Mouse (Mus musculus) neural tube, embryonic 14.5 days (tissue): Measurements from ENCODE around the gene Oas2. TPM values are rescaled to one million over a fixed set of nuclear protein-coding genes. Genes with fewer than 3 reads are reported as not detected.

Experiments
- ATAC-seq: fragments of 200-750 bp; cut with Nextera tagmentation; 2 replicates; pipeline ENCODE4 v1.8.0; 2017; ENCODE audit warnings: low read depth, mild to moderate bottlenecking, moderate TSS enrichment, moderate library complexity
- H3K27ac ChIP-seq: fragments of 300-500 bp; sonication (generic); 2 replicates; pipeline ENCODE4 v1.5.1; 2014; ENCODE audit warnings: low read depth, mild to moderate bottlenecking, control low read depth, low read length, moderate library complexity, mixed read lengths
- H3K27me3 ChIP-seq: fragments of 300-500 bp; sonication (generic); 2 replicates; pipeline ENCODE4 v1.6.1; 2014; ENCODE audit warnings: low read length; ENCODE audit not compliant: control insufficient read depth, insufficient read depth
- H3K36me3 ChIP-seq: fragments of 300-500 bp; sonication (generic); 2 replicates; pipeline ENCODE4 v1.6.1; 2014; ENCODE audit warnings: low read length, mixed read lengths; ENCODE audit not compliant: control insufficient read depth, insufficient read depth
- H3K4me1 ChIP-seq: fragments of 300-500 bp; sonication (generic); 2 replicates; pipeline ENCODE4 v1.6.1; 2014; ENCODE audit warnings: low read length; ENCODE audit not compliant: control insufficient read depth, insufficient read depth
- H3K4me2 ChIP-seq: fragments of 300-500 bp; sonication (generic); 2 replicates; pipeline ENCODE4 v1.6.1; 2014; ENCODE audit warnings: mild to moderate bottlenecking, low read depth, low read length, control low read depth
- H3K4me3 ChIP-seq: fragments of 300-500 bp; sonication (generic); 2 replicates; pipeline ENCODE4 v1.5.1; 2014; ENCODE audit warnings: low read depth, low read length, control low read depth, mixed read lengths
- H3K9ac ChIP-seq: fragments of 300-500 bp; sonication (generic); replicated peaks from 2 replicates; pipeline ENCODE4 v1.6.1; 2014; ENCODE audit warnings: low read depth, mild to moderate bottlenecking, control low read depth, low read length, mixed read lengths
- H3K9me3 ChIP-seq: fragments of 300-500 bp; sonication (generic); 2 replicates; pipeline ENCODE4 v1.6.1; 2016; ENCODE audit warnings: low read length; ENCODE audit not compliant: control insufficient read depth
- WGBS: fragments of 180-500 bp; shearing (Covaris S2); extraction: QIAGEN DNeasy Blood & Tissue Kit; methylation state at CpG from one replicate; pipeline ENCODE4 v1.1.7; 2014; 5-methylcytosine and 5-hydroxymethylcytosine counted together
- polyA plus RNA-seq: library from polyadenylated mRNA; unstranded; fragments of >200 nt; fragmentation: Nextera tagmentation; extraction: Ambion mirVana; gene quantifications from 2 replicates; pipeline ENCODE4 v1.2.1, GENCODE M21; 2014

Gene Oas2
- polyA plus RNA-seq, 1 experiment from 2014 or later: not detected

DNA sequence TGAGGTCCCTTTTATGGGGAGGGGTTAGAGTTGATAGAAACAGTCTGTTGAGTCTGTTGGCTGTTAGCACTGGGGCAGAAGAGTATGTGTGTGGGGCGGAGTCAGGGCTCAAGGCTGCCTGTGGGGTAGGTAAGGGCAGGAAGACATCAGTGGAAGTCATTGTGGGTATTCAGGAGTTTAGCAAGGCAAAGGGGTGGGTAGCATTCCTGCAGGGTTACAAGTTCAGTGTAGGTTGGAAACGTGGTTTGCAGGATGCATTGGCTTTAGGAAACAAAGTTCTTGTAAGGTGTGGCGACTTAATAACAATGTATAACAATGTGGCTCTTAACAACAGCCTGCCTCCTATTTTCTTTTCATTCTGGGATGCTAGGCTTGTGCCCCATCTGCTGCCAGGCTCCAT is 1.6 kb upstream of the Oas2 start:
- Histone ChIP-seq H3K9ac (no peak overlapping the region), H3K27me3 (no peaks in the 10 kb centered on the region), H3K4me2 (no peak overlapping the region), H3K9me3 (no peaks in the 10 kb centered on the region), H3K27ac (no peak overlapping the region), H3K36me3 (no peaks in the 10 kb centered on the region), H3K4me1 (no peaks in the 10 kb centered on the region), H3K4me3 (no peak overlapping the region)
- WGBS: 77% methylated on average over 3 of the region's 3 CpGs
- ATAC-seq: no peak

DNA sequence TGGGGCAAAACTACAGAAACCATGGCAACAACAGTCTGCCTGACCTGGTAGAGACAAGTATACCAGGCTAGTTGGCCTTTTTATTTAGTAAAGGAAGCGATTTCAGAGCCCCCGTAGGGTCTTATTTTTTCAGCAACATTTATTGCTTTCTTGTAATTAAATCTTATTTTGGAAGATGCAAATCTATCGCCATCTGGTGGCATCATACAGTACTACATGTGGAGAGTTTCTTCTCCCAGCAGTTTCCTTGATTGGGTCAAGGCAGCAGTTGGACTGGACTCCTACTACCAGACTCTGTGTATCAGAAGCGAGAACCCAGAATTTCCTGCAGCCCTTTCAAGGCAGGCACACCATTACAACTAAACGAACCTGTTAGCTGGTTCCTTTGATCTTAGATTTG is 3.2 kb downstream of the Oas2 start:
- WGBS: 8% methylated on average over 5 of the region's 5 CpGs
- Histone ChIP-seq H3K4me3 (no peak overlapping the region), H3K27me3 (no peaks in the 10 kb centered on the region), H3K9ac (no peak overlapping the region), H3K4me1 (no peaks in the 10 kb centered on the region), H3K4me2 (no peak overlapping the region), H3K27ac (no peak overlapping the region), H3K36me3 (no peaks in the 10 kb centered on the region), H3K9me3 (no peaks in the 10 kb centered on the region)
- ATAC-seq: no peak

DNA sequence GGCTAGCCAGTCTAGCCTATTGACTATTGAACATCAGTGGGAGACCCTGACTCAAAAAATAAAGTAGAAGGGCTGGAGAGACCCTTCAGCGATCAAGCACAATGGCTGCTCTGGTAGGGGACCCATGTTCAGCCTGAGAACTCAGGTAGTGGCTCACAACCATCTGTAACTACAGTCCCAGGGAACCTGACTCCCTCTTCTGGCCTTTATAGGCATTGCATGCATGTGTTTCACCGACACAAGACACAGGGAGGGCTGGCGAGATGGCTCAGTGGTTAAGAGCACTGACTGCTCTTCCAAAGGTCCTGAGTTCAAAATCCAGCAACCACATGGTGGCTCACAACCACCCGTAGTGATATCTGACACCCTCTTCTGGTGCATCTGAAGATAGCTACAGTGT is 7.5 kb downstream of the Oas2 start:
- H3K27ac ChIP-seq: no peak overlapping the region
- H3K27me3 ChIP-seq: no peaks in the 10 kb centered on the region
- no peaks in the 10 kb centered on the region for H3K36me3 ChIP-seq
- H3K4me3 ChIP-seq: no peak overlapping the region
- no peaks in the 10 kb centered on the region for H3K4me1 ChIP-seq
- ATAC-seq: no peak
- H3K9me3 ChIP-seq: no peaks in the 10 kb centered on the region
- H3K9ac ChIP-seq: no peak overlapping the region
- whole genome bisulfite sequencing: 25% methylated on average over 4 of the region's 4 CpGs
- no peak overlapping the region for H3K4me2 ChIP-seq

GRCm38 (mm10) chr5:120734380-120734990 is 15.2 kb downstream of the Oas2 start:
- Histone ChIP-seq H3K9me3 (no peaks in the 10 kb centered on the region), H3K27ac (no peak overlapping the region), H3K36me3 (no peaks in the 10 kb centered on the region), H3K4me3 (no peak overlapping the region), H3K9ac (no peak overlapping the region), H3K4me1 (no peaks in the 10 kb centered on the region), H3K4me2 (no peak overlapping the region), H3K27me3 (no peaks in the 10 kb centered on the region)
- ATAC-seq: no peak
- 76% methylated on average over 14 of the region's 14 CpGs for WGBS

DNA sequence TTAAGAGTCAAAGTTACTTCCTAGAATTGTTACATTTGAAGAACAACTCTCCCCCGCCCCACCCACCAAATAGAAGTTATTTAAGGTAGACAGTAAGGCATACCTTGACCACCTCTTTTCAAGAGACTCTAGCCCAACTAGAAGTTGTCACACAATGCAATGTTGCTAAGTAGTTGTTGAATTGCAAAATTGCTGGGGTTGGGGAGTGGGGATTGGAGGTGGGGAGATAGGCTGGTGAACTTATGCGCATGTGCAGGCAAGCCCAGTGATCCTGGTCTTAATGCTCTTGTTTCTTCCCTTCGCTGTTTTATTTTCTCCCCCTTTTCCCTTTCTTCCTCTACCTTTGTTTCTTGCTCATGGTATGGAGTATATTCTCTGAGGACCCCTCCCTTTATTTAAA is 16.0 kb downstream of the Oas2 start:
- H3K4me3 ChIP-seq: no peak overlapping the region
- 90% methylated on average over 3 of the region's 3 CpGs for WGBS
- no peak overlapping the region for H3K4me2 ChIP-seq
- H3K36me3 ChIP-seq: no peaks in the 10 kb centered on the region
- H3K9ac ChIP-seq: no peak overlapping the region
- H3K27ac ChIP-seq: no peak overlapping the region
- no peak for ATAC-seq
- no peaks in the 10 kb centered on the region for H3K9me3 ChIP-seq
- no peaks in the 10 kb centered on the region for H3K4me1 ChIP-seq
- no peaks in the 10 kb centered on the region for H3K27me3 ChIP-seq

- no peak overlapping the region for H3K9ac ChIP-seq
- H3K4me3 ChIP-seq: no peak overlapping the region
- no peaks in the 10 kb centered on the region for H3K9me3 ChIP-seq
- H3K27ac ChIP-seq: no peak overlapping the region
- no peak for ATAC-seq
- 70% methylated on average over 1 of the region's 1 CpGs for WGBS
- no peaks in the 10 kb centered on the region for H3K4me1 ChIP-seq
- no peak overlapping the region for H3K4me2 ChIP-seq
- no peaks in the 10 kb centered on the region for H3K36me3 ChIP-seq
- H3K27me3 ChIP-seq: no peaks in the 10 kb centered on the region
These were observed 16.9 kb downstream of the Oas2 start for GRCm38 (mm10) chr5:120732740-120733139.

DNA sequence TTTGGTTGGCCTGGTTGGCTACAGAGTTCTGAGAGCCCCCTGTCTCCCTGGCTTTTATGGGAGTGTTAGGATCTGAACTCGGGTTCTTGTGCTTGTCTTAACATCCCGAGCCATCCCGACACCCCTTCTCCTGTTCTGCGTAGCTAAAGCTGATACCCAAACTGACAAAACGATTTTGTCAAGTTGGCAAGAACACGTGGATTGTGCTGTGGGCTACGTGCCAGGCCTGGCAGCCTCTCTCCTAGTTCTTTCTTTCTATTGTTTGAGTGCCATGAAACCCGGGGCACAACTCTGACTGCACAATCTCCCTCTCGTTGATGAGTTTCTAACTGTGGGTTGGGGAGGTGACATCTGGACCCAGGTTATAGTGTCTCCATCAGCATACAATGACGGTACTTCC is 20.3 kb downstream of the Oas2 start:
- no peak overlapping the region for H3K4me3 ChIP-seq
- H3K27ac ChIP-seq: no peak overlapping the region
- no peaks in the 10 kb centered on the region for H3K9me3 ChIP-seq
- 70% methylated on average over 10 of the region's 10 CpGs for WGBS
- H3K4me2 ChIP-seq: no peak overlapping the region
- no peaks in the 10 kb centered on the region for H3K4me1 ChIP-seq
- no peak overlapping the region for H3K9ac ChIP-seq
- no peaks in the 10 kb centered on the region for H3K36me3 ChIP-seq
- no peak for ATAC-seq
- no peaks in the 10 kb centered on the region for H3K27me3 ChIP-seq

- Histone ChIP-seq H3K27me3 (no peaks in the 10 kb centered on the region), H3K4me2 (no peak overlapping the region), H3K9me3 (no peaks in the 10 kb centered on the region), H3K4me3 (no peak overlapping the region), H3K36me3 (no peaks in the 10 kb centered on the region), H3K9ac (no peak overlapping the region), H3K27ac (no peak overlapping the region), H3K4me1 (no peaks in the 10 kb centered on the region)
- WGBS: 49% methylated on average over 12 of the region's 12 CpGs
- no peak for ATAC-seq
These were observed 23.7 kb downstream of the Oas2 start for GRCm38 (mm10) chr5:120725811-120726455.

DNA sequence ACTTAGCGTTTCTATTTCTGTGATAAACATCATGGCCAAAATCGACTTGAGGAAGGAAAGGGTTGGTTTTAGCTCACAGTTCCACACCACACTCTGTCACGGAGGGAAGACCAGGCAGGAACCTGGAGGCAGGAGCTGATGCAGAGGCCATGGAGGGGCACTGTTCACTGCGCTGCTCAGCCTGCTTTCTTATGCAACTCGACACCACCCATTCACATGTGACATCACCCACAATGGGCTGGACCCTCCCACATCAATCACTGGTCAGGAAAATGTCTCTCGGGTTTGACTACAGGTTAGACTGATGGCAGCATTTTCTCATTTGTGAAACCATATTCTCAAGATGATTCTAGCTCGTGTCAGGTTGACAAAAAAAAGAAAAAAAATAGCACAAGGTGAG is 28.6 kb downstream of the Oas2 start:
- Histone ChIP-seq H3K4me1 (no peaks in the 10 kb centered on the region), H3K27me3 (no peaks in the 10 kb centered on the region), H3K4me3 (no peak overlapping the region), H3K36me3 (no peaks in the 10 kb centered on the region), H3K9me3 (no peaks in the 10 kb centered on the region), H3K9ac (no peak overlapping the region), H3K27ac (no peak overlapping the region), H3K4me2 (no peak overlapping the region)
- ATAC-seq: no peak
- WGBS: 64% methylated on average over 7 of the region's 7 CpGs
